Mouse (Mus musculus): ENCODE results near the gene Rnase11. TPM values are rescaled to one million over a fixed set of nuclear protein-coding genes. Genes with fewer than 3 reads are reported as not detected.
"Not testable (repeated sequence)": the region's sequence is repeated elsewhere in the genome, so short reads cannot be mapped to it uniquely, and the experiment has no call there.

Rnase11 gene
- not detected in 2 replicates for polyA plus RNA-seq (2016; fragmentation: Nextera tagmentation; extraction: Ambion mirVana)

DNA sequence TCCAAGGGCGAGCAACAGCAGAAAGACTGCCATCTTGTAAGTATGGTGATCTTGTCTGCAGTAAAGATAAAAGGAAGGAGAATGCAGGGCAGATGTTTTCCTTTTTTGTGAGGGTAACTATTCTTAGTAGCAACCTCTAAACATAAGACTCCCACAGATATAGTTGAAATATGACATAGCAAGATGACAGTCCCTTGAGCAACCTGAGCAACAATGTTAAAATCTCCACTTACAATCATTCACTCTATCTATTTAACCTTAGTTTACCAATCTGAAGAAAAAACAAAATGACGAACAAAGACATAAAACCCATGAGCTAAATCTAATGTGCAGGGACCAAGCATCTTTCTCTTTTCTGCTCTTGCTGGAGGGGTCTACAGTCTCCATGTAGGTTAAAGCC, at the start of gene Rnase11:
TSS of gene Rnase11 (minus strand) at position 101 of the 400 bp plus-strand sequence.
- WGBS, result 88% methylated on average over 2 of the region's 2 CpGs
- H3K9me3 ChIP-seq (replicated peaks), result no peaks in the 10 kb centered on the region
- H3K27me3 ChIP-seq (ENCODE audit: low read depth, poor library complexity, severe bottlenecking), result peaks cover 23% of the 10 kb centered on the region
- H3K27ac ChIP-seq (replicated peaks), result no peak within 1 kb of the TSS
- no peak within 1 kb of the TSS for H3K4me3 ChIP-seq
- no peaks in the 10 kb centered on the region for H3K36me3 ChIP-seq
- H3K4me1 ChIP-seq, result peaks cover 26% of the 10 kb centered on the region
- DNase-seq (ENCODE audit: low spot score), result no peak

DNA sequence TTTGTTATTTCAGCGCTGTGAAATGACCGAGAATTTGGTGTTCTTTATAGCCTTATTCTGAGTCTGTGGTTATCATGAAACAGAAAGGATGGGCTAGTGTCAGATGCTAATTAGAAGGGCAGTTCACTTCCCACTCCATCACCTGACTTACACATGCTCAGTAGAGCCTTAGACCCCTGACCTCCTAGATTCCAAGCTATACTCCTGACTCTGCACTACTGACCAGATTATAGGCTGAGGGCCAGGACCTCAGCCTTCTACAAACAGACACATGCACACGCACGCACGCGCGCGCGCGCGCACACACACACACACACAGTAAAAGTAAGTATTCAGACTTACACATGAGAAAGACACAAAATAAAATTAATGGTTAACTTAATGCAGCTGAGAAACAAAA, 49.0 kb upstream of the Rnase11 start:
- no peak overlapping the region for H3K27ac ChIP-seq (replicated peaks)
- no peaks in the 10 kb centered on the region for H3K27me3 ChIP-seq (ENCODE audit: low read depth, poor library complexity, severe bottlenecking)
- no peaks in the 10 kb centered on the region for H3K36me3 ChIP-seq
- no peak overlapping the region for H3K4me3 ChIP-seq
- WGBS, result 94% methylated on average over 11 of the region's 11 CpGs
- H3K4me1 ChIP-seq, result no peaks in the 10 kb centered on the region
- DNase-seq (ENCODE audit: low spot score), result no peak
- H3K9me3 ChIP-seq (replicated peaks), result no peaks in the 10 kb centered on the region

DNA sequence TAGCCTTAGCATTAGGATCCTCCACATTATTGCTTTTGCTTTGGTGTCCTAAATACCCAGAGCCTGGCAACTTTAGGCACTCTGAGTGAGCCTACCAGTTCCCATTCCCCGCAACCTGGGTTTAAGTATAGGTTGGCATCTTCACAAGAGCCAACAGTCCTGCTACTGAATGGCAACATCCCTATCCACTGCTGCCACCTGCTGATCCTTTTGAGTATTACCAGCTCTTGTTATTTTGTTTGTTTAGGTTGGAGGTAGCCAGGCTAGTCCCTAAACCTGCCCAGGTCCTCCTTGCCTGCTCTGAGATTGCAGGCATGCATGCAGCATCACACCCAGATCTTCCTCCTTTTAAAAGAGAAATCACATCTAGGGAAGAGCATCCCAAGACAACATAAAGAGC, 48.3 kb upstream of the Rnase11 start:
- H3K4me1 ChIP-seq, result not testable (repeated sequence)
- 44% methylated on average over 1 of the region's 1 CpGs for WGBS

DNA sequence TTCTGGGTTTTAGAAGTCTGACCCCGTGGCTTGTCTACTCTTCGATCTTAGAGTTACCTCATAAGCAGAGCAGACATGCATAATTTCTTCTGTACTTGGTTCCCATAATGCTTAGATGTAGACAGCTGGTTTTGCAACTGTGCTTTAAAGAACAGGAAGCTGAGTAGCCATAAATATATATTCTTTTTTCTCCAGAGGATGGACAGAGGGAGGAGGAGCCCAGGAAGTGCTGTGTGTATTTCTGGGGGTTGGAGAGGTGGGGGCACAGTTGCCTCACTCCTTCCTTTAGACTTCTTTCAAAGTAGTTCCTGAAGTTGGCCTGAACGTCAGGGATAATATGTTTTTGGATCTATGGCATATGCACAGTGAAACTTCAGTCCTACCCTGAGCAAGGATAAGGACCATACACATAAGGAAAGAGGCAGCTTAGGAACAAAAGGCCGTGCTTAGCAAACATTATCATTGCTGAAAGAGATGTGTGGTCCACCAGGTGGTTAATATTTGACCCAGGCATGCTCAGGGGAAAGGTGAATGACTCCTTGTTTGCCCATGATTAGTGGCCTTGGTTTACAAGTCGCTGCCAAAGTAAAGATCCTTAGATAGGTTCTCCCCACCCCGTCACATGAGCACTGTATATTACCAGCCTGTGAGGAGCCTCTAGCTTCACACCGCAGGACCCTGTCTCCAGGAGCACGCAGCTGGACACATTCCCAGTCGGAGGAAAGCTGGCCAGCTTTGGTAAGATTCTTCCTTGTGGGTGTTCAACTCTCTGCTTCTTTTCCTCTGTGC, 46.0 kb upstream of the Rnase11 start:
- DNase-seq (ENCODE audit: low spot score), result no peak
- Histone ChIP-seq H3K27me3 (ENCODE audit: low read depth, poor library complexity, severe bottlenecking) (peaks cover 11% of the 10 kb centered on the region), H3K4me3 (no peak overlapping the region), H3K4me1 (peaks cover 5% of the 10 kb centered on the region; the same call in 1 of the 2 replicates), H3K9me3 (replicated peaks) (no peaks in the 10 kb centered on the region), H3K36me3 (no peaks in the 10 kb centered on the region), H3K27ac (replicated peaks) (no peak overlapping the region)
- WGBS, result 82% methylated on average over 9 of the region's 9 CpGs

More for the DNA sequence above, 48.3 kb upstream of the Rnase11 start:
- not testable (repeated sequence) for H3K36me3 ChIP-seq; H3K27ac ChIP-seq (replicated peaks); H3K9me3 ChIP-seq (replicated peaks); H3K4me3 ChIP-seq; H3K27me3 ChIP-seq (ENCODE audit: low read depth, poor library complexity, severe bottlenecking)
- peak; percentile 31 for DNase-seq (ENCODE audit: low spot score)

DNA sequence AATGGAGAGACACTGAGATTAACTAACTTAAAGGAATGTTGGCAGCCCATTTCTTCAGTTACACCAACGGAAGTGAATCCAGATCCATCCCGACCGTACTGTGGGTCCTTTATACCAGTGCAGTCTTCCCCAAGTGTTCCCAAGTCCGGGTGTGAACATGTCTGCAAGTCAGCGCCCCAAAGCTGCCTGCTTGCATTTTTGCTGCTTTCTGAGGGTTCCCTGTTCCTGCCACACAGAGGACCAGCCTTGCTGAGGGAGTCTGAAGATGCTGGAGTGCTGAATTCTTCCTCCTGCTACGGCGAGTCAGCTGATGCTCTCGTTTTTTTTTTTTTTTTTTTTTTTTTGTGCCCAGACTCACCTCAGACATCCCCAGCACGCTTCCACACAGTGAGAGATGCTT, 45.0 kb upstream of the Rnase11 start:
- Histone ChIP-seq H3K4me1 (peaks cover 7% of the 10 kb centered on the region; the same call in 1 of the 2 replicates), H3K36me3 (no peaks in the 10 kb centered on the region), H3K9me3 (replicated peaks) (no peaks in the 10 kb centered on the region), H3K4me3 (no peak overlapping the region), H3K27me3 (ENCODE audit: low read depth, poor library complexity, severe bottlenecking) (peaks cover 11% of the 10 kb centered on the region), H3K27ac (replicated peaks) (no peak overlapping the region)
- 69% methylated on average over 9 of the region's 9 CpGs for WGBS
- no peak for DNase-seq (ENCODE audit: low spot score)

DNA sequence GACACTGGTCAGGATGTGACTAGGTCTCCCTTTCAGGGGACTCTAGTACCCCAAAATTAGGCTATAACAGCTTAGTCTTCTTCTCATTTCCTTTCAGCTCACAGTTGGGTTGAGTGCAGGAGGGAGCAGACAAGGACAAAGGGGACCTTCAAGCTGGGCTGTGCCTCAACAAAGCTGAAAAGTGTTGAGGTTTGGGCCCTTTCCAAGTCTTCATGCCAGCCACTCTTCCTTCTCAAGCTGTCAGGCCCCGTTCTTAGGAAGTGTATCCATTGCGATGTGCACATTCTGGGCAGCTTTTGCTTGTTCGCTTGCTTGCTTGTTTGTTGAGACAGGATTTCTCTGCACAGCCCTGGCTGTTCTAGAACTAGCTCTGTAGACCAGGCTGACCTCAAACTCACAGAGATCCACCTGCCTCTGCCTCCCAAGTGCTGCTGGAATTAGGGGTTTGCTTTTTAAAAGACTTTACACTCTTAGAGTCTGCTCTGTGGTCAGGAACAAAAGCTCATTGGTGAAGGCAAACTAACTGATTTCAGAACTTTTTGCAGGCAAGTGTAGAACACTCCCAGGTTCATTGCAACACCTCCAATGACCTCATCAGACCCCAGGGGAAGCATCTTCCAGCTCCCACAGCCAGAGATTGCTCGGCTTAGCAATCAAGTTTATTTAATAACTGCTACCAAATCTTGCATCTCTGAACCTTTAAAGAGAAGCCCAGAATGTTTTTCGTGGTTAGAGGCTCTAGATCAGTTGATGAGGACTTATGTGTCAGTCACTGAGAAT, 44.3 kb upstream of the Rnase11 start:
- H3K4me3 ChIP-seq, result no peak overlapping the region
- 86% methylated on average over 5 of the region's 5 CpGs for WGBS
- no peaks in the 10 kb centered on the region for H3K9me3 ChIP-seq (replicated peaks)
- H3K27ac ChIP-seq (replicated peaks), result no peak overlapping the region
- peaks cover 11% of the 10 kb centered on the region for H3K27me3 ChIP-seq (ENCODE audit: low read depth, poor library complexity, severe bottlenecking)
- H3K4me1 ChIP-seq, result peaks cover 7% of the 10 kb centered on the region; the same call in 1 of the 2 replicates
- H3K36me3 ChIP-seq, result no peaks in the 10 kb centered on the region
- no peak for DNase-seq (ENCODE audit: low spot score)

GRCm38 (mm10) chr14:51093496-51093895, 43.5 kb upstream of the Rnase11 start:
- WGBS, result 36% methylated on average over 3 of the region's 3 CpGs
- Histone ChIP-seq H3K27ac (replicated peaks) (no peak overlapping the region), H3K4me1 (peaks cover 7% of the 10 kb centered on the region; the same call in 1 of the 2 replicates), H3K36me3 (no peaks in the 10 kb centered on the region), H3K9me3 (replicated peaks) (no peaks in the 10 kb centered on the region), H3K4me3 (no peak overlapping the region), H3K27me3 (ENCODE audit: low read depth, poor library complexity, severe bottlenecking) (peaks cover 11% of the 10 kb centered on the region)
- no peak for DNase-seq (ENCODE audit: low spot score)

GRCm38 (mm10) chr14:51092073-51092620, 42.2 kb upstream of the Rnase11 start:
- Histone ChIP-seq H3K27me3 (ENCODE audit: low read depth, poor library complexity, severe bottlenecking) (peaks cover 11% of the 10 kb centered on the region), H3K36me3 (no peaks in the 10 kb centered on the region), H3K9me3 (replicated peaks) (no peaks in the 10 kb centered on the region), H3K4me1 (peaks cover 7% of the 10 kb centered on the region; the same call in 1 of the 2 replicates), H3K4me3 (no peak overlapping the region), H3K27ac (replicated peaks) (no peak overlapping the region)
- WGBS, result 56% methylated on average over 8 of the region's 8 CpGs
- no peak for DNase-seq (ENCODE audit: low spot score)

- H3K4me1 ChIP-seq, result peaks cover 7% of the 10 kb centered on the region; the same call in 1 of the 2 replicates
- 8% methylated on average over 33 of the region's 33 CpGs for WGBS
- DNase-seq (ENCODE audit: low spot score), result peak; percentile 63
- H3K27ac ChIP-seq (replicated peaks), result peak within 1 kb of the TSS; percentile 84
- H3K27me3 ChIP-seq (ENCODE audit: low read depth, poor library complexity, severe bottlenecking), result peaks cover 18% of the 10 kb centered on the region
- no peaks in the 10 kb centered on the region for H3K36me3 ChIP-seq
- no peaks in the 10 kb centered on the region for H3K9me3 ChIP-seq (replicated peaks)
- H3K4me3 ChIP-seq, result peak within 1 kb of the TSS; percentile 67
Observed at GRCm38 (mm10) chr14:51090921-51091900, 41.2 kb upstream of the Rnase11 start, which contains the start of the genes Rnase4 and Ang. Gene Rnase4, plus strand, starts transcription at chr14:51091077. Gene Ang, plus strand, starts transcription at chr14:51091150.

DNA sequence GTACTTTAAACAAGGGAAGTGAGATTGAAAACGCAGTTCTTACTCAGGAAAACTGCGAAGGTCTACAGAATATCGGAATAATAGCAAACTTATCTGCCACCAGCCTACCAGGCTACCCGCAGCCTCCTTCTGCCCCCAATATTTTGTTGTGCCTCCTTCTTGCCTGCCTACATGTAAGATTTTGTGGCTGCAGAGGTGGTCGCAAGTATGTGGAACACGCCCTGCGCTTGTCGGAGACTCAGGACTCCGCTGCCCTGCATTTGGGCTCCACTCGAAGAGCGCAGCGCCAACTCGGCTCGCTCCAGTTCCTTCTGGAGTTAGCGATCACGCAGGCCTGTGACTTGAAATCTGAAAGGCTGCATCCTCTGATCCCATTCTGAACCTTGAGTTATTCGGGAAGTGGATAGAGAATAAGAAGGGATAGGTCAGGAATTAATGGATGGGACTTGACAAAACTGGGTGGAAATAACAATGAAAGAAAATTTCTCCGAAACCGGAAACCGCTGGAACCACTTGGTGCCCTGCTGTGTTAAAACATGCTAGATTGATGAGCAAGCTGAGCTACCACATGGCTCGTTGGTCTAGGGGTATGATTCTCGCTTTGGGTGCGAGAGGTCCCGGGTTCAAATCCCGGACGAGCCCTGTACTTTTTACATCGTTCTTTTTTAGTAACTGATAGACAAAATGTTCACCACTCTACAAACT, 40.3 kb upstream of the Rnase11 start:
- Histone ChIP-seq H3K9me3 (replicated peaks) (no peaks in the 10 kb centered on the region), H3K4me1 (peaks cover 7% of the 10 kb centered on the region; the same call in 1 of the 2 replicates), H3K4me3 (peak overlapping the region; percentile 67), H3K27ac (replicated peaks) (peak overlapping the region; percentile 84), H3K27me3 (ENCODE audit: low read depth, poor library complexity, severe bottlenecking) (peaks cover 25% of the 10 kb centered on the region), H3K36me3 (no peaks in the 10 kb centered on the region)
- under 1% methylated on average over 27 of the region's 27 CpGs for WGBS
- peak; percentile 86 for DNase-seq (ENCODE audit: low spot score)

DNA sequence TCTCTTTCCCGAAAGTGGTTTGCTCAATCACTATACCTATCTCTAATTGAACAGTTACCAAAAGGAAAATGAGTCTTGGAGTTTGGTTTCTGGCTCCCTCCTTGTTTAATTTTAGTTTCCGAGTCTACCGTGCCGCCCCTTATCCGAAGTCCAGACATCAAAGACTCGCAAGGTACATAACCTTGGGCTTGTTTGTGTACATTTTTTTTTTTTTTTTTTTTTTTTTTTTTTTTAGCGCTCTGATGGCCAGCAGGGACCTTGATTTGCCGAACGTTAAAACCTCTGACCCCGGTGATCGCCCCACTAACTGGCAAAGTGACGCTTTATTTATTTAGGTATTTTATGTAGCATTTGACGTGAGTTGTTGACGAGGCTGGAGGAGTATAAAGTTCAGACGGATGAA, 39.7 kb upstream of the Rnase11 start:
- DNase-seq (ENCODE audit: low spot score), result no peak
- H3K4me1 ChIP-seq, result peaks cover 7% of the 10 kb centered on the region; the same call in 1 of the 2 replicates
- WGBS, result under 1% methylated on average over 15 of the region's 15 CpGs
- H3K9me3 ChIP-seq (replicated peaks), result no peaks in the 10 kb centered on the region
- H3K4me3 ChIP-seq, result peak overlapping the region; percentile 67
- H3K36me3 ChIP-seq, result no peaks in the 10 kb centered on the region
- H3K27ac ChIP-seq (replicated peaks), result peak overlapping the region; percentile 84
- peaks cover 30% of the 10 kb centered on the region for H3K27me3 ChIP-seq (ENCODE audit: low read depth, poor library complexity, severe bottlenecking)

Measured in midbrain, embryonic 10.5 days (tissue).